Mouse (Mus musculus) heart, postnatal 0 days (tissue): ENCODE data around the gene Cbll1.

ENCODE experiments used
- CTCF ChIP-seq: IDR thresholded peaks from 2 replicates; pipeline ENCODE4 v1.5.1; 2016; ENCODE audit warnings: antibody characterized with exemption, control low read depth, low read depth
- EP300 ChIP-seq: IDR thresholded peaks from 2 replicates; pipeline ENCODE4 v1.6.1; 2016; ENCODE audit warnings: antibody characterized with exemption, low read depth

- TF ChIP-seq CTCF (no peak), EP300 (no peak)
Measured at GRCm38 (mm10) chr12:31527407-31527806, 28.0 kb upstream of the Cbll1 start.
